Mouse (Mus musculus): ENCODE data around the gene Hrg.
"Not testable (repeated sequence)": the region's sequence is repeated elsewhere in the genome, so short reads cannot be mapped to it uniquely, and the experiment has no call there.

The Hrg gene

DNA sequence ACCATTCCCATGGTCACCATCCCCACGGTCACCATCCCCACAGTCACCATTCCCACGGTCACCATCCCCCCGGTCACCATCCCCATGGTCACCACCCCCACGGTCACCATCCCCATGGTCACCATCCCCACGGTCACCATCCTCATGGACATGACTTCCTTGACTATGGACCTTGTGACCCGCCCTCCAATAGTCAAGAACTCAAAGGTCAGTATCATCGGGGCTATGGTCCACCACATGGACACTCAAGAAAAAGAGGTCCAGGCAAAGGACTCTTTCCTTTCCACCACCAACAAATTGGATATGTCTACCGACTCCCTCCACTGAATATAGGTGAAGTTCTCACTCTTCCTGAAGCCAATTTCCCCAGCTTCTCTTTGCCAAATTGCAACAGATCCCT is 10.2 kb downstream of the Hrg start:
- no peak for DNase-seq (ENCODE audit: low spot score)

DNA sequence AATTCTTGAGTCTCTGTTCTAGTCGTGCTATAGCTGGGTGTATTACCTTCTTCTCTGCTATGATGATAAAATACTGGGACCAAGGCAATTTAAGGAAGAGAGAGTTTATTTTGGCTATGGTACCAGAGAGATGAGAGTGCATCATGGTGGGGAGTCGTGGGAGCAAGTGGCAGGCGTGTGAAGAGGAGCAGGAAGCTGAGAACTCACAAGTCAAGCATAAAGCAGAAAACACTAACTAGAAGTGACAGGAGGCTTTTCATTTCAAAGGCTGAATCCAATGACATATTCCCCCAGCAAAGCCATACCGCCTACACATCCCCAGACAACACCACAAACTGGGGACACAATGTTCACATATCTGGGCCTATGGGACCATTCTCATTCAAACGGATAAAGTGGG is 11.4 kb downstream of the Hrg start:
- DNase-seq (ENCODE audit: low spot score) = no peak

DNA sequence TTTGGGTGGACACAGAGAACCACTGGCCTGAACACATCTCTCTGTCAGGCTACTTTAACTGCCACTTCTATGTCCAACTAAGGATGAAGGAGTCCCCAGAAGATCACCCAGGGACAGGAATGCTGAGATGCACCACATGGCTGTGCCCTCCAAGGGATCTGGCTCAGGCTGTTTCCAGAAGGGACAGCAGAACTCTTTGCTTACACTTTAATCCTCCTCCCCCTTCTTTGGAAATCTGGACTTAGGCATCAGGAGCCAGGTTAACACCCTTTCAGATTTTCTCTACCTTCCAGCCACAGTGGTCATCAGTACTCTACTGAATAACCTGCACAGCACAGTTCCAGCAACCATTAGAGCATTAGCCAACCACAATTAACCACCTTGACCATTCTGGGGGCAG is 12.4 kb downstream of the Hrg start:
- no peak for DNase-seq (ENCODE audit: low spot score)

DNA sequence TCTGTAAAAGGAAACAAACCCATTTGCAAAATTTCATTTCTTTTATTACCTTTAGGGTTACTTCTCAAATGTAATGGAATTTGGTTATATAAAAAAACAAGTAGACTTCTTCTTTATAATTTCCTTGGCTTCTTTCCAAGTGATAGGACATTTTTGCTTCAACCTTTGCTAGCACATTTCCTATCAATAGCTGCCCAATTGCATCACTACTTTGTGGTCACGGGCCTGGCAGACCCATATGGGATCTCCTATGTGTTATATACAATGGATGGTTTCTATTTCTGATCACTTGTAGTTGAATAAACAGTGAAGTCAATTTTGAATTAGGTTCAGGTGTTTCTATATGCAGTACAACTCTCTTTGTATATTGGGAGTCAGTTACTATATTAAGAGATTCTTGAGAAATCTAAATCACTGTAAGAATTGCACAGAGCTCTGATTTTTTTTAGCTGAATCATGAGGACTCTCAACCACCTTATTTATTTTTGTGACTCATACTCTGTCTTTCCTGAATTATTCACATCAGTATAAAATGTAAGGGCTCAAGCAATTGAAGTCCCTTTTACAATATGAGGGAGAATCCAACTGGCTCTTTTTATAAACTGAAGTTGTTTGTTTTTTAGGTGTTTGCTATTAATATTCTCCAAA is 16.6 kb downstream of the Hrg start:
- DNase-seq (ENCODE audit: low spot score) = no peak

DNA sequence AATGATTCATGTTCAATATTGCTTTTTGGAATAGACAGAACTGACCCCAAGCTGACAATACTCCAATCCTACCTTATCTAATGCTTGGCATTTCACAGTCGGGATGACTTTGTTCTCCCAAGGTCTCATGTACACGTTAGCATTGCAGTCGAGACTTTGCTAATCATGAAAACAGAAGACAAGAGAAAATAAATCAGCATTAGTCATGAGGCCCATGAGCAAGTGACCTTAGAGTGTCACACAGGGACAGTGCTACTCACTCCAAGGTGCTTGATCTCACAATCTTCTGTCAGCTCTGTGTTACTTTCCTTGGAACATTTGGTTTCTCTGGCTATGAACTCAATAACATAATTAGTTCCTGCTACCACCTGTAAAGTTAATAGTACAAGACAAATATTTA is 46.1 kb downstream of the Hrg start:
- DNase-seq (ENCODE audit: low spot score) = not testable (repeated sequence)
